Mouse (Mus musculus): ENCODE measurements at regions not wholly inside any gene's neighbourhood (a gene's known extent, or its start where the extent isn't known, plus 50 kb on each side); places are given as distances from the start of the nearest gene placed in this dataset.

DNA sequence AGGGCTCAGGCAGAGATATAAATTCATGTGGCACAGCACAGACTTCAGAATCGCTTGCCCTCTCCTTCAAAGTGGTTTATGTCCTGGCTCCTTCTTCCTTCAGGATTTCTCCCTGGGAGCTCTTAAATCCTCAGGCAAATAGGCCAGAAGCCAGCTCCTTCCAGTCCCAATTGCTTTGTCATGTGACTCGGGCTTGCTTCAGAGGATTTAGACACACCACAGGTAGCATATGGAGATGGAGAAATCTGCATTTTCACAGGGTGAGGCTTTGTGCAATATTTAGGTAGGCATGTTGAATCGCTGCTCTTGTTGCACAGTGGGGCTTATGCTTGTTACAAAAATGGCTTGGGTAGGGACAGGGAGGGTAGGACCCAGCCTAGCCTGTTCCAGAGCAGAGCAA is 309.8 kb downstream of the Cmpk2 start:
- TF ChIP-seq CTCF (IDR thresholded peaks at IDR 0.05; ENCODE audit: extremely low read depth, insufficient read length, insufficient replicate concordance, low read depth, low read length) (no peak), POLR2A (IDR thresholded peaks at IDR 0.05; ENCODE audit: low read depth, low read length) (no peak)

Data from small intestine, adult 2 months (tissue).